Mouse (Mus musculus) left cerebral cortex, postnatal 14 days (tissue): ENCODE results near the gene Grm8. TPM values are rescaled to one million over a fixed set of nuclear protein-coding genes. Genes with fewer than 3 reads are reported as not detected.
A peak's percentile ranks its signal among the peaks of the same experiment; 100 is the strongest.

Experiments used
- DNase-seq, 2 experiments: peaks; one replicate each; pipeline ENCODE4 v3.0.0; 2021 to 2022; ENCODE audit warnings: low spot score in 2 of 2, mixed read lengths in 1 of 2
- intact Hi-C: fragments of 180-260 bp; cut with DNase I; formaldehyde crosslinking; loops from one replicate; pipeline ENCODE4 v1.15.1; 2025
- long read RNA-seq, 2 experiments: library from polyadenylated mRNA; stranded (forward); transcript quantifications; one replicate each; pipeline ENCODE4 v2.0.0; 2021
- total RNA-seq, 2 experiments: library from RNA; stranded (reverse); gene quantifications; 2 replicates each; pipeline ENCODE4 v1.2.3; 2021

Grm8 gene
- total RNA-seq: 10 to 100 TPM; 19.5 TPM
- long read RNA-seq, experiment 1, partial matches to known transcripts: 2 of 4 reads
- long read RNA-seq, experiment 1, other reads (novel, unspliced or antisense): 2 of 4 reads
- long read RNA-seq, experiment 2, partial matches to known transcripts: 2 of 2 reads
- long read RNA-seq, experiment 2, other reads (novel, unspliced or antisense): 0 of 2 reads

DNA sequence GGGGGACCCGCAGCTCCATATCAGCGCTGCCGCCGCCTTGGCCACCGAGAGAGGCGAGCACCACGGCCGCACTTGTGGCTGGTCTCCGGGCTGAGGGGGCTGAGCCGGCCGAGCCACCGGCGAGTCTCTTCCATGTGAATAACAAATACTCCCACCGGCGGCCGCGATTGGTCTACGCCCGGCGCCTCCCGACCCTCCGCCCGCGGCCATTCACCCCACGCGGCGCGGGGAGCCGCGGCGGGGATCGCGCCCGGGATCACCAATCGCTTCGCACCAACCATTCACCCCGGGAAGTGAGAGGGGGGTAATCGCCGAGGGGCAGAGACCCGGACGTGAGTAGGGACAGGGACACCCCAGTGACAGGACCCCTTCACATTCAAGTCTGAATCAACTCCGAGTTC is at the start of gene Grm8:
Gene Grm8, minus strand, starts transcription at position 178 of the 401 bp plus-strand sequence.
- peak in 1 of 2 experiments; percentile 32 for DNase-seq
- intact Hi-C loops: loop anchor here (2.0 kb wide), 1 partner anchor 478 kb away; no protein-coding TSS in a partner anchor

DNA sequence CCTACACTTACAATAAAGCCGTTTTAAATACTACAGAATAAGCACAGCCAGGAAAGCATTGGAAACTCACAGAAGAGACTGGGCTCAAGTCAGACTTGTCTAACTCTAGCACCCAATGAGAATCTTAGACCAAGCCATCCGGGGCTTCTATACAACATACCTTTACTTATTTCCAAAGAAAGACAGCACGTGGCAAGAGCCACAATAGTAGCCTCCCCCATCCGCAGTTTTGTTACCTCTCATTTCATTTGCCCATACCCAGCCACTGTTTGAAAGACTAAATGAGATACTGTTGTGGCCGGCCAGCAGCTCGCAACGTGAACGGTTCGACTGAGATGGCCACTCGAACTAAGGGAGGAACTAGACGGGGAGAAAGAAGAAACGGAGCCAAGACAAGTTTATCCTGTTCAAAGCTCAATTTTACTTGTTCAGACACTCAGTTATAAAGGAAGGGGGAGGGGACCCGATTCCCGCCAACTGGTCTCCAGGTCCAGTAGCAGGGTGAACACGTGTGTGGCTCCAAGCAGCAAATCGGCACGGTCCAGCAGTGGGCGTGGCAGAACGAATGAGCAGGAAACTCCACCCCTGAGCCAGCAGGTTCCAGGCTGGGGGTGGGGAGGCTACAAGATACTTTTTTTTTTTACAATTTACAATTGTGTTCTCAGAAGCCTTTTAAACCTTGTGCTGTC is 35.0 kb upstream of the Grm8 start:
- DNase-seq: no peak
- intact Hi-C loops: no loop called here

GRCm38 (mm10) chr6:28160399-28160798 is 25.4 kb upstream of the Grm8 start:
- DNase-seq: no peak
- intact Hi-C loops: no loop called here

DNA sequence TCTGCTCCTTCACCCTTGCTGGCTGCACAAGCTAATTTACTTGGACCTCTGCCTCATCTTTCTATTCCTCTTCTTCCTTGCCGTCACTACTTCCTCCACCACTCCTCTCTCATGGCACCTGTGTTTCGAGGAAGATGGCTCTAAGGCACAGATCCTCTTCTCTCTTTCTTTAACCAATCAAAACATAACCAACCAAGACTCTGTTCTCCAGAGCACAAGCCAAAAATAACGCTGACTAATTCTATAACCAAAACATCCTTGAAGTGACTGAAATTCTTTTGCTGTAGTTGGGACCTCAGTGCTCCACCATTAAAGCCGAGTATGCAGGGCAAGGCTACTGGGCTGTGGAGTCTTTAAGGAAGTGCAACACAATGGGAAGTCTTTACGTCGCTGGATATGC is 11.5 kb upstream of the Grm8 start:
- intact Hi-C loops: no loop called here

DNA sequence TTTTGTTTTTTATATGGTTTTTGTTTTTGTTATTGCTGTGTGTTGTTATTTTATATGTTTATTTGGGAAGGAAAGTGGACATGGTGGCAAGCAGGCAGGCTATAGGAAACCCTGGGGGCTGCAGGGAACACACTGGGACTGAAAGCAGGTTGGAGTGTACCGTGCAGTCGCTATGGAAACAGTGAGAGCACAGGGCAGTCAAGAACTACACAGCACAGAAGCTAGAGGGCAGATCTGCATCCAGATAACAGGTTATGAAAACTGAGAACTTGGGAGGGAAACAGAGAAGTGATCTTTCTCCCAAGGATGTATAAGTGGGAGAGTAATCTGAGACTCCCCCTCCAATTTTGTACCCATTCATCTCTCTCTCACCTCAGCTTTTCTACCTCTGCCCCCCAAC is 7.4 kb upstream of the Grm8 start:
- DNase-seq: no peak
- intact Hi-C loops: no loop called here

More for the DNA sequence above, 11.5 kb upstream of the Grm8 start:
- DNase-seq: no peak

GRCm38 (mm10) chr6:28135411-28136233 is 644 bp upstream of the Grm8 start:
- peak; percentile 86 to 90 for DNase-seq
- intact Hi-C loops: loop anchor here (2.0 kb wide), 1 partner anchor 479 kb away; no protein-coding TSS in a partner anchor

DNA sequence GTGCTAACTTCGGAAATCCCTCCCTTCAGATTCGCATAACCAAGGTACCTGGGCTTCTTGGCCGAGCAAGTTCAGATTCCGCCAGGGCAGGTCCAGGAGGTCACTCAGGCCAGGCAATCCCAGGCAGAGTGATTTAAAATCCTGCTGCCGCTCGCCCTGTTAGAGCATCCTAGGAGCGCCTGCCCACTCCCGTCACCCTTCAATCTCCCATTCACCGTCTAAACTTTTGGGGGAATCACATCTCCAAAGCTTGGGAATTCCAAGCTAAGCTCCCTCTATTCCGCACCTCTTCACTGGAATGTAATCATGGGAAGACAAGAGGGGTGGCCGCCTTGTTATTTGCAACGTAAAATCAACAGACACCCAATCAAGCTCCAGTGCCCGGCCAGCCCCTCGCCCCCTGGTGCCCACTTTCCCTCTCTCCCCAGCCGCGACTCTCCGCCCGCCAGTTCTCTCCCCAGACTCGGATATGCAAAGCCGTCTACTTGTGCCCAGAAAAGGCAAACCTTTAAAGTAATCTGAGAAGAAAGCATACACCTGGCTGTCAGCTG is 652 bp downstream of the Grm8 start:
- peak in 1 of 2 experiments; percentile 24 for DNase-seq
- intact Hi-C loops: loop anchor here (2.0 kb wide), 1 partner anchor 478 kb away; no protein-coding TSS in a partner anchor

- DNase-seq: peak in 1 of 2 experiments; percentile 10
- intact Hi-C loops: loop anchor here (2.0 kb wide), 1 partner anchor 477 kb away; no protein-coding TSS in a partner anchor
Measured at GRCm38 (mm10) chr6:28133206-28134063, 1.5 kb downstream of the Grm8 start.

DNA sequence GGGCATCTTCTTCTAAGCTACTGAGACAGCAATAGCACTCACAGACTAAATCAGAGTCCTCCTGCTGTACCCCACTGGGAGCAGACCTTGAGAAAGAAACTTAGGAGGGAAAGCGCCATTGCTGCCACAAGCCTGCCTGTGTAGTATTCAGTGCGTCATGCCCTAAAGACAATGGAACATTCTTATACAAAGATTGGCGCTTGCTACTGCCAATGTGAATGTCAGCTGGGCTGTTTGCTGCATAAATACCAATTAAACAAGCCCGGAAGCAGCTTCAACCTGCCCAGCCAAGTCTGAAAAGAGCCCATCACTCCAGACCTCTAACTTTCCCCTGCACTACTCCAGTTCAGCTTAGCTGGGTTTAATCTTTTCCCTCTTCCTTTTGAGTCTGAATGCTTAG is 2.9 kb downstream of the Grm8 start:
- intact Hi-C loops: no loop called here
- no peak for DNase-seq

- DNase-seq: no peak
- intact Hi-C loops: no loop called here
Measured at GRCm38 (mm10) chr6:28128871-28129270, 6.1 kb downstream of the Grm8 start.

- DNase-seq: no peak
- intact Hi-C loops: no loop called here
Measured at GRCm38 (mm10) chr6:28115519-28115918, 19.5 kb downstream of the Grm8 start.

DNA sequence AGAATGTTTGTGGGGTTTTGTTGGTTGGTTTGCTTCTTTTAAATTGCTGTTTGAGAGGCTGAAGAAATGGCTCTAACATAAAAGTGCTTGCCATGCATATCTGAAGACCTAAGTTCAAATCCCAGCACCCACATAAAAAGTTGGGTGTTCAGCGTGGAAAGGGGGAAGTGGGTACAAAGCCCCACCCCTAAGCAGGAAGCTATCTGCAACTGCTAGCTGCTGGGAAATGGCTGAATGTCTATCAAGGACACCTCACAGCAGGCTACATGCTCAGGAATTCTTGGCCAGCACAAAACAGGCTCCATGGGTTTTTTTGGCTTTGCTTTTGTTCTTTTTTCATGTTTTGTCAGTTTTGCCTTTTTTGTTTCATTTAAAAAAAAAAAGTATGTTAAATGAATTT is 20.1 kb downstream of the Grm8 start:
- no peak for DNase-seq
- intact Hi-C loops: no loop called here

DNA sequence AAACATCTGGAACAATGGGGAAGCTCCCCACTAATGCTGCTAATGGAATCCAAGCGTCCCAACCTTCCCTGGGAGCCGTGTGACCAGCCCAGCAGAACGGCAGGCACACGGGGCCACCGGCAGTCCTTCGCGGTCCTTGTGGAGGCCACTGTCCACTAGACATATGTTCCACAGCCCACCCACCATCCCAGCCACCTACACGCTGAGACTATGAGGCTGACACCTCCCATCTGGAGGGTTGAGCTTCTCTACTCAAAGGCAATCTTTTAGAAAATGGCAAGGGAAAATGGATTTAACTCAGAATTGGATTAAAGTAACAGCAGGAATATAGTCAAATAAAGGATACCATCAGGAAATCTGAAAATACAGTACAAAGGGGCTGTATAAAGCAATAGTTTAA is 23.4 kb downstream of the Grm8 start:
- intact Hi-C loops: no loop called here
- DNase-seq: no peak

- no peak for DNase-seq
- intact Hi-C loops: no loop called here
Measured at GRCm38 (mm10) chr6:28102608-28103316, 32.2 kb downstream of the Grm8 start.

GRCm38 (mm10) chr6:28100001-28100400 is 35.0 kb downstream of the Grm8 start:
- no peak for DNase-seq
- intact Hi-C loops: no loop called here

- no peak for DNase-seq
- intact Hi-C loops: no loop called here
Measured at GRCm38 (mm10) chr6:28092511-28092910, 42.5 kb downstream of the Grm8 start.

GRCm38 (mm10) chr6:28091836-28092235 is 43.1 kb downstream of the Grm8 start:
- DNase-seq: peak; percentile 7 to 33
- intact Hi-C loops: no loop called here

DNA sequence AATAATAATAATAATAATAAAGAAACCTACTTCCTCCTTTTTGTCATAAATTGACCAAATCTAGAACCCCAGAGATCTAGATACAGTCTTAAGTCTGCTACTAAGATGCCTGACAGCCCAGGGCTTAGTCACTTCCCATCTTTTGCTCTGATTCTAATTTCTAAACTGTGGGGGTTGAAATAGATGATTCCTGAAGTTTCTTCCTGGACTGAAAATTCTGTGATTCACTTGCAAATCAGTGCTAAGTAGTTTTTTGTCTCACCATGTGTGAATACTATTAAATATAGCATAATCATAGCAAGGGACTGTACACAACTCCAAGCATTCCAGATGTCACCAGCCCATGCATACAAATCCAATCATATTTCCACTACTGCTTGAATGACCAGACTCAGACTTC is 44.0 kb downstream of the Grm8 start:
- intact Hi-C loops: no loop called here
- peak in 1 of 2 experiments; percentile 6 for DNase-seq
